Mouse (Mus musculus): ENCODE data around the gene Axl. TPM values are rescaled to one million over a fixed set of nuclear protein-coding genes. Genes with fewer than 3 reads are reported as not detected.
A peak's percentile ranks its signal among the peaks of the same experiment; 100 is the strongest.

The Axl gene
- total and polyA plus RNA-seq, 3 experiments, result 0.19 to 0.98 (median 0.96) TPM

- Histone ChIP-seq H3K27ac (ENCODE audit: insufficient read depth, low read depth) (peak overlapping the region; percentile 47; the same call in 1 of the 2 replicates), H3K79me2 (replicated peaks; ENCODE audit: control insufficient read depth, extremely low read depth, insufficient read depth, poor library complexity, severe bottlenecking) (peaks cover 15% of the 10 kb centered on the region), H3K4me1 (ENCODE audit: control insufficient read depth in 1 of 2, insufficient read depth in 2 of 2) (peaks cover 3 to 27% of the 10 kb centered on the region in 2 experiments; a peak in 3 of 4 replicates), H3K27me3 (replicated peaks) (no peaks in the 10 kb centered on the region), H3K36me3 (replicated peaks in 1 of 2; ENCODE audit: control insufficient read depth in 1 of 2, insufficient read depth in 1 of 2, low read length in 1 of 2) (peaks cover 54 to 72% of the 10 kb centered on the region in 2 experiments), H3K9ac (ENCODE audit: insufficient read depth, low read depth) (0 out of 2 replicates have a peak overlapping the region, but pooled peaks have one; percentile 34), H3K4me2 (ENCODE audit: insufficient read depth, low read depth, poor library complexity, severe bottlenecking) (peak overlapping the region; percentile 78; the same call in 1 of the 2 replicates), H3K9me3 (replicated peaks; ENCODE audit: low read length) (no peaks in the 10 kb centered on the region), H3K4me3 (replicated peaks in 1 of 3; ENCODE audit: low read depth in 2 of 3, low read length in 2 of 3, poor library complexity in 1 of 3) (no peak overlapping the region)
- TF ChIP-seq ZMIZ1 (IDR thresholded peaks at IDR 0.05; ENCODE audit: low read depth, low read length) (0 out of 2 replicates have a peak, but pooled peaks have one; percentile 26), CTCF (conservative IDR thresholded peaks at IDR 0.05 in 1 of 2, IDR thresholded peaks at IDR 0.05 in 1 of 2; ENCODE audit: low read depth in 2 of 2, low read length in 2 of 2) (peak; percentile 72 to 96), RAD21 (IDR thresholded peaks at IDR 0.05; ENCODE audit: low read depth, low read length) (peak; percentile 44), SMC3 (IDR thresholded peaks at IDR 0.05; ENCODE audit: low read depth, low read length) (peak; percentile 42), RCOR1 (conservative IDR thresholded peaks at IDR 0.05; ENCODE audit: low read depth, low read length) (no peak)
- dilution Hi-C loops (cut with MboI; ENCODE audit: extremely low pct_ligation_motif_present, extremely low pct_unique_long_range_greater_than_20kb, low sequenced_read_pairs), result no loop called here
- DNase-seq (ENCODE audit: extremely low read depth), result peak; percentile 54
- in situ Hi-C loops (cut with MboI; ENCODE audit: low pct_ligation_motif_present, low pct_unique_long_range_greater_than_20kb, low sequenced_read_pairs), result loop anchor here (5.0 kb wide), 1 partner anchor 32 kb away; the partner anchor contains the start of gene Hnrnpul1
Observed at GRCm38 (mm10) chr7:25719761-25720610, 68.5 kb downstream of the Axl start.

GRCm38 (mm10) chr7:25718788-25719417 is 69.6 kb downstream of the Axl start, which contains the start of gene Ccdc97:
Gene Ccdc97, minus strand, starts transcription at chr7:25719088.
- peak within 1 kb of the TSS; percentile 86 for H3K4me2 ChIP-seq (ENCODE audit: insufficient read depth, low read depth, poor library complexity, severe bottlenecking)
- H3K36me3 ChIP-seq (replicated peaks in 1 of 2; ENCODE audit: control insufficient read depth in 1 of 2, insufficient read depth in 1 of 2, low read length in 1 of 2), result peaks cover 54 to 72% of the 10 kb centered on the region in 2 experiments
- H3K27ac ChIP-seq (ENCODE audit: insufficient read depth, low read depth), result peak within 1 kb of the TSS; percentile 61
- no peaks in the 10 kb centered on the region for H3K9me3 ChIP-seq (replicated peaks; ENCODE audit: low read length)
- peaks cover 3 to 27% of the 10 kb centered on the region in 2 experiments; a peak in 3 of 4 replicates for H3K4me1 ChIP-seq (ENCODE audit: control insufficient read depth in 1 of 2, insufficient read depth in 2 of 2)
- dilution Hi-C loops (cut with MboI; ENCODE audit: extremely low pct_ligation_motif_present, extremely low pct_unique_long_range_greater_than_20kb, low sequenced_read_pairs), result no loop called here
- peak within 1 kb of the TSS; percentile 66 to 99 (median 72) for H3K4me3 ChIP-seq (replicated peaks in 1 of 3; ENCODE audit: low read depth in 2 of 3, low read length in 2 of 3, poor library complexity in 1 of 3)
- H3K9ac ChIP-seq (ENCODE audit: insufficient read depth, low read depth), result peak within 1 kb of the TSS; percentile 88
- DNase-seq (ENCODE audit: extremely low read depth), result peak; percentile 98
- peaks cover 15% of the 10 kb centered on the region for H3K79me2 ChIP-seq (replicated peaks; ENCODE audit: control insufficient read depth, extremely low read depth, insufficient read depth, poor library complexity, severe bottlenecking)
- H3K27me3 ChIP-seq (replicated peaks), result no peaks in the 10 kb centered on the region
- in situ Hi-C loops (cut with MboI; ENCODE audit: low pct_ligation_motif_present, low pct_unique_long_range_greater_than_20kb, low sequenced_read_pairs), result loop anchor here (5.0 kb wide), 1 partner anchor 33 kb away; the partner anchor contains the start of gene Hnrnpul1
- TF ChIP-seq CHD2 (IDR thresholded peaks at IDR 0.05; ENCODE audit: low read length), result peak; percentile 81
- no peak for TF ChIP-seq GABPA (IDR thresholded peaks at IDR 0.05; ENCODE audit: insufficient replicate concordance, low read depth, low read length)
- TF ChIP-seq SIN3A (IDR thresholded peaks at IDR 0.05; ENCODE audit: low read length), result peak; percentile 87
- TF ChIP-seq KAT2A (IDR thresholded peaks at IDR 0.05; ENCODE audit: insufficient replicate concordance, low read length), result peak; percentile 76; the same call in 1 of the 2 replicates
- TF ChIP-seq MXI1 (IDR thresholded peaks at IDR 0.05; ENCODE audit: low read depth, low read length), result peak; percentile 84; the same call in 1 of the 2 replicates
- TF ChIP-seq ZKSCAN1 (IDR thresholded peaks at IDR 0.05; ENCODE audit: borderline replicate concordance, low read depth, low read length), result no peak
- TF ChIP-seq NRF1 (IDR thresholded peaks at IDR 0.05; ENCODE audit: low read depth, low read length), result peak; percentile 94
- peak; percentile 25 for TF ChIP-seq ETS1 (conservative IDR thresholded peaks at IDR 0.05; ENCODE audit: low read depth, low read length)
- TF ChIP-seq HCFC1 (IDR thresholded peaks at IDR 0.05; ENCODE audit: low read depth, low read length), result peak; percentile 89
- TF ChIP-seq JUN (IDR thresholded peaks at IDR 0.05; ENCODE audit: insufficient read depth, low read depth, low read length), result no peak
- TF ChIP-seq POLR2A (IDR thresholded peaks at IDR 0.05; ENCODE audit: low read depth, low read length), result peak; percentile 80
- peak; percentile 99 for TF ChIP-seq POLR2AphosphoS2 (IDR thresholded peaks at IDR 0.05; ENCODE audit: low read depth, low read length)
- TF ChIP-seq BHLHE40 (IDR thresholded peaks at IDR 0.05; ENCODE audit: low read depth, low read length), result peak; percentile 70
- TF ChIP-seq ZMIZ1 (IDR thresholded peaks at IDR 0.05; ENCODE audit: low read depth, low read length), result peak; percentile 87; the same call in 1 of the 2 replicates
- no peak for TF ChIP-seq CHD1 (IDR thresholded peaks at IDR 0.05; ENCODE audit: low read depth, low read length)
- TF ChIP-seq TCF12 (IDR thresholded peaks at IDR 0.05; ENCODE audit: low read depth, low read length), result peak; percentile 51
- peak; percentile 34; the same call in 1 of the 2 replicates for TF ChIP-seq MEF2A (IDR thresholded peaks at IDR 0.05; ENCODE audit: borderline replicate concordance, low read depth, low read length)
- peak; percentile 71; the same call in 1 of the 2 replicates for TF ChIP-seq TBP (conservative IDR thresholded peaks at IDR 0.05; ENCODE audit: low read depth, low read length)
- TF ChIP-seq MAZ (IDR thresholded peaks at IDR 0.05; ENCODE audit: low read depth, low read length), result no peak
- TF ChIP-seq E2F4 (IDR thresholded peaks at IDR 0.05; ENCODE audit: insufficient replicate concordance, low read depth, low read length), result peak; percentile 65; the same call in 1 of the 2 replicates
- TF ChIP-seq MAX (IDR thresholded peaks at IDR 0.05; ENCODE audit: low read length), result peak; percentile 62
- TF ChIP-seq IRF4 (IDR thresholded peaks at IDR 0.05; ENCODE audit: low read depth, low read length), result 0 out of 2 replicates have a peak, but pooled peaks have one; percentile 10
- TF ChIP-seq MAFK (IDR thresholded peaks at IDR 0.05; ENCODE audit: insufficient replicate concordance, low read length), result 0 out of 2 replicates have a peak, but pooled peaks have one; percentile 4
- peak; percentile 88 for TF ChIP-seq NELFE (IDR thresholded peaks at IDR 0.05; ENCODE audit: low read depth, low read length)
- no peak for TF ChIP-seq SMC3 (IDR thresholded peaks at IDR 0.05; ENCODE audit: low read depth, low read length)

Measured in CH12.LX (cell line).